Mouse (Mus musculus): ENCODE measurements around the gene Cyfip2.

Cyfip2 gene

DNA sequence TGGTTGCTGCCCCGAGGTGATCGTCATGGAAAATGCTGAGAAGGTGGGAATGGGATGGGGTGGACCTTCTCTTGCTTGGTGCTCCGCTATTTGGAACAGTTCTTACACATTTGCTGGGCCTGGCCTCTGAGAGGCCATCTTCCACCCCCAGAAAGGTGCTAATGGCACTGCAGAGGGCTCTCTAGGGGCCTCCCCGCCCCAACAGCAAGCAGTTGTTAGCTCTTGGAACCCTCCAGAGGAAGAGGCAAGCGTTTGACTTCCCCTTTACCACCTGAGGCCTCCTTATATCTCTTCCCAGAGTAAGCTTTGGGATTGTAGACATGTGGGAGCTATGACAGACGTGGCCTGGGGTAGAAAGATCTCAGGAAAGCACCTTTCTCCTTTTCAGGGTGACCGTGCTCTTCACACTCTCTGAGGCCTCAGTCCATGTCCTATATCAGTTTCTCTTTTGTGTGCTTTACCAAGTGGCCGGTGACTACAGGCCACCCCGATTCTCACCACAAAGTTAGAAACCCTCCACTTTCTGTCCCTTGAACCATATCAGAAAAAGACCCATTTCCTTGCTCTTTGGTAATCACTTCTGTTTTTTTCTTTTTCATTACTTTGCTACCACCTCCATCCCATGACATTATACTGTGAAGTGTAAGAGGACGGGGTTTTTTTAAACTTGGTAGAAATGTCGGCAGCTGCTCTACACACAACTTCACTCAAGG is 167.3 kb downstream of the Cyfip2 start:
- in situ Hi-C loops (cut with MboI; ENCODE audit: unreplicated experiment in 2 of 2), result no loop called here

All from v-Abl transformed pro-B cells (cell line).